7 mouse cellular contexts compared by ENCODE assay signal in the genomic region with DNA sequence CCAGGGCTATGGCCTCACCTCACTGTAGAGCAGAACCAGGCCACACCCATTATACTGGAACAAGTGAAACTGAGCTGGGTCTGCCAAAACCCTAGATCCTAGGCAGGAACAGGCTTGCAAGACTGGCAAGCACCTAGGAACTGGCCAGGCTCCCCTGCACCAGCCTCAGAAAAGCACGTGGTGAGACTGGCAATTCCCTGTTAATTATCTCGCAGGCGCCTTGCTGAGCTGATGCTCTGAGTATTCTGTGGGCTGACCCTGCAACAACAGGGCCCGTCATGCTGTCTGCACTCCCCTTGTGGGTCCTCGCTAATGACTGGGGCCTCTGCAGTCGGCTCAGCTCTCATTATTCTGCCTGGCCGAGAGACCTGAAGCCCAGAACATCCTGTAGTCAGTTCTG. TPM values are rescaled to one million over a fixed set of nuclear protein-coding genes. Genes with fewer than 3 reads are reported as not detected.
DNase-seq lines count a peak whose midpoint lies in the region; ATAC-seq lines count a peak whose summit lies in the region.

No protein-coding gene starts in this region.

- intact Hi-C loops in left cerebral cortex, postnatal 14 days (cut with DNase I) = no loop called here

- peak; percentile 12; the same call in 1 of the 2 replicates for ATAC-seq in neural tube, embryonic 13.5 days (ENCODE audit: low read depth)

- H3K9me3 ChIP-seq in neural tube, embryonic 13.5 days = no peaks in the 10 kb centered on the region

- H3K4me3 ChIP-seq in neural tube, embryonic 13.5 days = no peak overlapping the region

- no peak overlapping the region for H3K4me2 ChIP-seq in neural tube, embryonic 13.5 days

- H3K36me3 ChIP-seq in neural tube, embryonic 13.5 days = peaks cover 55% of the 10 kb centered on the region

- 19% methylated on average over 7 of the region's 7 CpGs for WGBS in neural tube, embryonic 13.5 days

- peak overlapping the region; percentile 79 for H3K27ac ChIP-seq in neural tube, embryonic 13.5 days (replicated peaks)

- peak; percentile 38 for DNase-seq in left cerebral cortex, postnatal 14 days (ENCODE audit: low spot score in 2 of 2)
- DNase-seq in left cerebral cortex, adult 18-20 months (ENCODE audit: low spot score in 2 of 2) = no peak
- DNase-seq in cerebellum, adult 9-10 months = peak; percentile 86
- DNase-seq in gonadal fat pad, adult 2 months (ENCODE audit: low read depth) = peak; percentile 90
- DNase-seq in spleen, postnatal 4 days (ENCODE audit: low spot score in 2 of 2) = no peak
- no peak for DNase-seq in urinary bladder, postnatal 14 days (ENCODE audit: low spot score)

- H3K9ac ChIP-seq in neural tube, embryonic 13.5 days = peak overlapping the region; percentile 19; the same call in 1 of the 2 replicates

- no peaks in the 10 kb centered on the region for H3K27me3 ChIP-seq in neural tube, embryonic 13.5 days

- peaks cover 92% of the 10 kb centered on the region for H3K4me1 ChIP-seq in neural tube, embryonic 13.5 days (replicated peaks)

RNA-seq across cellular contexts. Expression of gene Ppif, which starts 57.7 kb away (rescaled TPM):
- total RNA-seq in left cerebral cortex, postnatal 14 days (2021) = 10 to 100 TPM; 23.5 to 25.2 TPM
- 10 to 100 TPM; 25.4 to 25.6 TPM for total RNA-seq in left cerebral cortex, adult 18-20 months (2021)
- 31.2 and 34.0 TPM in 2 replicates for polyA plus RNA-seq in gonadal fat pad, adult 2 months (2012; rRNA removed)
- 27.6 and 31.0 TPM in 2 replicates for polyA plus RNA-seq in neural tube, embryonic 13.5 days (2015; fragmentation: Nextera tagmentation; extraction: Ambion mirVana)

Comparison
In these comparisons a context has a peak if more than half of its experiments do, and no peak if none do; other contexts are left out.
1. DNase-seq: peak in left cerebral cortex, postnatal 14 days (2 of 2), cerebellum, adult 9-10 months (single experiment) and gonadal fat pad, adult 2 months (single experiment); none in left cerebral cortex, adult 18-20 months (0 of 2), spleen, postnatal 4 days (0 of 2) and urinary bladder, postnatal 14 days (single experiment).